Mouse (Mus musculus): ENCODE measurements around the gene Ccer2. TPM values are rescaled to one million over a fixed set of nuclear protein-coding genes. Genes with fewer than 3 reads are reported as not detected.

Gene Ccer2
- polyA plus RNA-seq, 1 experiment, result not detected

GRCm38 (mm10) chr7:28808221-28808941 is 52.4 kb downstream of the Ccer2 start, which contains the start of gene Hnrnpl:
Gene Hnrnpl (plus strand): TSS chr7:28808541.
- no peak for TF ChIP-seq MAX (IDR thresholded peaks at IDR 0.05)
- TF ChIP-seq CTCF (IDR thresholded peaks at IDR 0.05; ENCODE audit: control insufficient read depth, insufficient read depth, insufficient read length), result no peak
- no peak for TF ChIP-seq FOSL1 (IDR thresholded peaks at IDR 0.05; ENCODE audit: insufficient read depth, low read length, poor library complexity, severe bottlenecking)
- no peak for TF ChIP-seq USF1 (IDR thresholded peaks at IDR 0.05; ENCODE audit: low read depth)
- TF ChIP-seq MYOD1 (IDR thresholded peaks at IDR 0.05; ENCODE audit: control insufficient read depth, insufficient read length, low read depth), result peak; percentile 32

More at GRCm38 (mm10) chr7:28808221-28808941, 52.4 kb downstream of the Ccer2 start, which contains the start of gene Hnrnpl:
- peaks cover 20% of the 10 kb centered on the region for H3K79me3 ChIP-seq (ENCODE audit: low read depth)
- peak within 1 kb of the TSS; percentile 52 for H3K4me3 ChIP-seq (ENCODE audit: insufficient read depth, poor library complexity, severe bottlenecking)
- peak within 1 kb of the TSS; percentile 94 for H3ac ChIP-seq (ENCODE audit: control insufficient read depth, insufficient read length, low read depth)
- no peaks in the 10 kb centered on the region for H3K27me3 ChIP-seq (ENCODE audit: control insufficient read depth, insufficient read depth, insufficient read length)
- H3K36me3 ChIP-seq (ENCODE audit: control insufficient read depth, insufficient read depth), result peaks cover 19% of the 10 kb centered on the region
- peaks cover 22% of the 10 kb centered on the region for H3K79me2 ChIP-seq (ENCODE audit: control insufficient read depth, insufficient read depth)

Other genes starting within 250 kb of the Ccer2 start
- gene Ifnl2, start 245.7 kb upstream of the Ccer2 start, polyA plus RNA-seq (2012; fragmentation: generic; extraction: Trizol), result not detected
- not detected for gene Ifnl3, start 233.3 kb upstream of the Ccer2 start, polyA plus RNA-seq (2012; fragmentation: generic; extraction: Trizol)
- gene Sycn, start 215.3 kb upstream of the Ccer2 start, polyA plus RNA-seq (2012; fragmentation: generic; extraction: Trizol), result not detected
- not detected for gene Nccrp1, start 208.9 kb upstream of the Ccer2 start, polyA plus RNA-seq (2012; fragmentation: generic; extraction: Trizol)
- 42.6 TPM for gene Samd4b, start 158.0 kb upstream of the Ccer2 start, polyA plus RNA-seq (2012; fragmentation: generic; extraction: Trizol)
- 33.4 TPM for gene Pak4, start 158.0 kb upstream of the Ccer2 start, polyA plus RNA-seq (2012; fragmentation: generic; extraction: Trizol)
- gene Acp7, start 124.8 kb upstream of the Ccer2 start, polyA plus RNA-seq (2012; fragmentation: generic; extraction: Trizol), result not detected
- 0.01 TPM for gene Fbxo27, start 63.3 kb upstream of the Ccer2 start, polyA plus RNA-seq (2012; fragmentation: generic; extraction: Trizol)
- 9.8 TPM for gene Fbxo17, start 39.4 kb upstream of the Ccer2 start, polyA plus RNA-seq (2012; fragmentation: generic; extraction: Trizol)
- gene Mrps12, start 14.4 kb upstream of the Ccer2 start, polyA plus RNA-seq (2012; fragmentation: generic; extraction: Trizol), result 193 TPM
- gene Sars2, start 14.2 kb upstream of the Ccer2 start, polyA plus RNA-seq (2012; fragmentation: generic; extraction: Trizol), result 18.1 TPM
- 48.9 TPM for gene Sirt2, start 10.6 kb downstream of the Ccer2 start, polyA plus RNA-seq (2012; fragmentation: generic; extraction: Trizol)
- gene Nfkbib, start 11.3 kb downstream of the Ccer2 start, polyA plus RNA-seq (2012; fragmentation: generic; extraction: Trizol), result 45.1 TPM
- gene Rinl, start 32.8 kb downstream of the Ccer2 start, polyA plus RNA-seq (2012; fragmentation: generic; extraction: Trizol), result 0.09 TPM
- 303 TPM for gene Hnrnpl, start 52.4 kb downstream of the Ccer2 start, polyA plus RNA-seq (2012; fragmentation: generic; extraction: Trizol)
- 106 TPM for gene Ech1, start 69.0 kb downstream of the Ccer2 start, polyA plus RNA-seq (2012; fragmentation: generic; extraction: Trizol)
- 0.25 TPM for gene Lgals4, start 77.7 kb downstream of the Ccer2 start, polyA plus RNA-seq (2012; fragmentation: generic; extraction: Trizol)
- gene Lgals7, start 107.7 kb downstream of the Ccer2 start, polyA plus RNA-seq (2012; fragmentation: generic; extraction: Trizol), result 0.12 TPM
- gene Capn12, start 125.2 kb downstream of the Ccer2 start, polyA plus RNA-seq (2012; fragmentation: generic; extraction: Trizol), result 0.39 TPM
- gene Actn4, start 206.2 kb downstream of the Ccer2 start, polyA plus RNA-seq (2012; fragmentation: generic; extraction: Trizol), result 465 TPM
- gene Eif3k, start 225.7 kb downstream of the Ccer2 start, polyA plus RNA-seq (2012; fragmentation: generic; extraction: Trizol), result 429 TPM
- gene Map4k1, start 225.9 kb downstream of the Ccer2 start, polyA plus RNA-seq (2012; fragmentation: generic; extraction: Trizol), result 3.6 TPM